Mouse (Mus musculus) heart, postnatal 0 days (tissue): ENCODE results near the gene Ptprc. TPM values are rescaled to one million over a fixed set of nuclear protein-coding genes. Genes with fewer than 3 reads are reported as not detected.

Experiments
- ATAC-seq: fragments of 200-750 bp; cut with Nextera tagmentation; 2 replicates; pipeline ENCODE4 v1.8.0; 2017; ENCODE audit warnings: low read depth, moderate number of reproducible peaks, moderate library complexity; ENCODE audit not compliant: insufficient read depth
- DNase-seq: peaks from one replicate; pipeline ENCODE4 v3.0.0-alpha.2; 2016; ENCODE audit warnings: low spot score
- H3K27ac ChIP-seq: fragments of 300-500 bp; sonication (generic); 2 replicates; pipeline ENCODE4 v1.5.1; 2014; ENCODE audit warnings: low read depth, mild to moderate bottlenecking
- H3K27me3 ChIP-seq: fragments of 300-500 bp; sonication (generic); 2 replicates; pipeline ENCODE4 v1.6.1; 2014; ENCODE audit warnings: low read length, mixed read lengths; ENCODE audit not compliant: control insufficient read depth, insufficient read depth
- H3K36me3 ChIP-seq: fragments of 300-500 bp; sonication (generic); replicated peaks from 2 replicates; pipeline ENCODE4 v1.6.1; 2014; ENCODE audit warnings: low read length, mixed read lengths; ENCODE audit not compliant: control insufficient read depth, insufficient read depth
- H3K4me1 ChIP-seq: fragments of 300-500 bp; sonication (generic); 2 replicates; pipeline ENCODE4 v1.6.1; 2014; ENCODE audit warnings: antibody characterized with exemption; ENCODE audit not compliant: control insufficient read depth, insufficient read depth
- H3K4me2 ChIP-seq: fragments of 300-500 bp; sonication (generic); 2 replicates; pipeline ENCODE4 v1.6.1; 2014; ENCODE audit warnings: low read depth, mild to moderate bottlenecking, low read length, moderate library complexity
- H3K4me3 ChIP-seq: fragments of 300-500 bp; sonication (generic); 2 replicates; pipeline ENCODE4 v1.5.1; 2014; ENCODE audit warnings: low read depth, low read length
- H3K9ac ChIP-seq: fragments of 300-500 bp; sonication (generic); replicated peaks from 2 replicates; pipeline ENCODE4 v1.6.1; 2014; ENCODE audit warnings: low read depth, low read length, mixed read lengths
- H3K9me3 ChIP-seq: fragments of 300-500 bp; sonication (generic); replicated peaks from 2 replicates; pipeline ENCODE4 v1.6.1; 2016; ENCODE audit warnings: low read length; ENCODE audit not compliant: control insufficient read depth
- CTCF ChIP-seq: IDR thresholded peaks from 2 replicates; pipeline ENCODE4 v1.5.1; 2016; ENCODE audit warnings: antibody characterized with exemption, control low read depth, low read depth
- EP300 ChIP-seq: IDR thresholded peaks from 2 replicates; pipeline ENCODE4 v1.6.1; 2016; ENCODE audit warnings: antibody characterized with exemption, low read depth
- WGBS: fragments of 180-500 bp; shearing (Covaris S2); extraction: QIAGEN DNeasy Blood & Tissue Kit; methylation state at CpG from one replicate; pipeline ENCODE4 v1.1.7; 2014; 5-methylcytosine and 5-hydroxymethylcytosine counted together
- polyA plus RNA-seq: library from polyadenylated mRNA; unstranded; fragments of >200 nt; fragmentation: Nextera tagmentation; extraction: Ambion mirVana; gene quantifications from 2 replicates; pipeline ENCODE4 v1.2.1, GENCODE M21; 2015
- total RNA-seq: library from RNA; depleted of rRNA; stranded (reverse); fragments of >200 nt; gene quantifications from 2 replicates; pipeline ENCODE4 v1.2.3, GENCODE M21; 2014; ENCODE audit warnings: low replicate concordance

Gene Ptprc
- total and polyA plus RNA-seq, 2 experiments from 2014 or later = 1.2 to 2.3 TPM

DNA sequence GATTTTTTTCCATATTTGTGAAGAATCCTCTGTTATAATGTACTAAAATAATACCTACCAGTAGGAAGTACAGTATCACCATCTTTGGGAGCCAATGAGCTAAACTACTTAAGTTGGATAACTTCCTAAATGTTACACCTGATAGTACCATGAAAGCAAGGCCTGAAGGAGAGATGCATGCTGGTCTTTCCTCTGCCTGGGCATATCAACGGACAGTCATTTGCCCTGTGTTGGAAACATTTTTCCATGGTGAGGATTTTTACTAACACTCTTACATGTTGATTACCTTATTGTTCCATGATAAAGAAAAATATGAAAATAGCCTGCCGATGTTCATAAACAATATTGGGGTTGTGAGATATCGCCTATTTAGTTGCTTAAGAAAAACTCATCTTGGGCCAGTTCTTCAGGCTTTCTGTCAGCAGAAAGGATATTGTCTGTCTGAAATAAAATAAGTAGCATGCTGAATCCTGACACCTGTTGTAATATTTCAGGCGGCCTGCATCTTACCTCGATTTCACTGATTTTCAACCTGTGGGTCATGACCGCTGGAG lies 38.4 kb downstream of the Ptprc start:
- no peak overlapping the region for H3K27ac ChIP-seq

DNA sequence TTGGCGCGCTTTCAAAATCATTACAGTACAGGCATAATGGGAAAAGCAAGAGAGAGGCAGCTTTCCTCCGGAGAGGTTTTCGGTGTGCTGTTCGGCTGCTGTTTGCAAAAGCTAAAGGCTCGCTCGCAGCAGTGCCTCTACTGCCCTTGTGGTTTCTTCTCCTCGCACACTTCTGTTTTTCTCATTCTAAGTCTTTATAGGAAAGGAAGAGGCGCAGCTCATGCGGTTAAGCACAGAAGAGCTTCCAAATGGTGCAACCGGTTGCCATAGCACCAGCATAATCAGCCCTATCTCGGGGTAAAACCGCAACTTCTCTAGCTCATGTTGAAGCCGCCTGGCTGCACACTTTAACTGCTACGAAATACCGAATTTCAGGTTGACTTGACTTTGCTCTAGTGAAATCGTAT lies 39.1 kb downstream of the Ptprc start:
- H3K4me1 ChIP-seq = 0 out of 2 replicates have a peak, but pooled peaks cover 3% of the 10 kb centered on the region
- no peak for ATAC-seq
- no peaks in the 10 kb centered on the region for H3K27me3 ChIP-seq
- H3K9me3 ChIP-seq = no peaks in the 10 kb centered on the region
- no peak for DNase-seq
- peak overlapping the region; percentile 20; the same call in 1 of the 2 replicates for H3K4me3 ChIP-seq
- no peak for TF ChIP-seq EP300
- no peak overlapping the region for H3K9ac ChIP-seq
- peak overlapping the region; percentile 48 for H3K4me2 ChIP-seq
- 43% methylated on average over 17 of the region's 17 CpGs for WGBS
- H3K36me3 ChIP-seq = no peaks in the 10 kb centered on the region
- H3K27ac ChIP-seq = peak overlapping the region; percentile 22; the same call in 1 of the 2 replicates

More for the DNA sequence above, 38.4 kb downstream of the Ptprc start:
- Histone ChIP-seq H3K4me3 (no peak overlapping the region), H3K9ac (no peak overlapping the region), H3K27me3 (no peaks in the 10 kb centered on the region), H3K4me2 (no peak overlapping the region), H3K36me3 (no peaks in the 10 kb centered on the region), H3K4me1 (0 out of 2 replicates have a peak, but pooled peaks cover 3% of the 10 kb centered on the region), H3K9me3 (no peaks in the 10 kb centered on the region)
- TF ChIP-seq EP300 (no peak), CTCF (no peak)
- 89% methylated on average over 6 of the region's 6 CpGs for WGBS
- DNase-seq (no peak), ATAC-seq (no peak)

GRCm38 (mm10) chr1:138135637-138136372 lies 39.7 kb downstream of the Ptprc start:
- WGBS = 74% methylated on average over 9 of the region's 9 CpGs
- ATAC-seq = no peak
- H3K36me3 ChIP-seq = no peaks in the 10 kb centered on the region

GRCm38 (mm10) chr1:138135117-138135516 lies 40.4 kb downstream of the Ptprc start:
- H3K9ac ChIP-seq = no peak overlapping the region
- no peak overlapping the region; the same call in 1 of the 2 replicates for H3K27ac ChIP-seq
- no peak for ATAC-seq
- H3K9me3 ChIP-seq = no peaks in the 10 kb centered on the region
- H3K36me3 ChIP-seq = no peaks in the 10 kb centered on the region
- H3K4me2 ChIP-seq = no peak overlapping the region
- H3K4me3 ChIP-seq = no peak overlapping the region
- no peaks in the 10 kb centered on the region for H3K27me3 ChIP-seq
- TF ChIP-seq EP300 (no peak), CTCF (no peak)
- DNase-seq = no peak
- H3K4me1 ChIP-seq = 0 out of 2 replicates have a peak, but pooled peaks cover 3% of the 10 kb centered on the region

More at GRCm38 (mm10) chr1:138135637-138136372, 39.7 kb downstream of the Ptprc start:
- H3K4me3 ChIP-seq = peak overlapping the region; percentile 20; the same call in 1 of the 2 replicates
- H3K9ac ChIP-seq = no peak overlapping the region
- 0 out of 2 replicates have a peak, but pooled peaks cover 3% of the 10 kb centered on the region for H3K4me1 ChIP-seq
- no peaks in the 10 kb centered on the region for H3K27me3 ChIP-seq
- H3K9me3 ChIP-seq = no peaks in the 10 kb centered on the region
- H3K4me2 ChIP-seq = peak overlapping the region; percentile 48
- peak overlapping the region; percentile 22; the same call in 1 of the 2 replicates for H3K27ac ChIP-seq
- no peak for DNase-seq
- TF ChIP-seq CTCF = no peak
- TF ChIP-seq EP300 = no peak

GRCm38 (mm10) chr1:138134324-138134723 lies 41.2 kb downstream of the Ptprc start:
- no peak for DNase-seq
- Histone ChIP-seq H3K36me3 (no peaks in the 10 kb centered on the region), H3K27ac (no peak overlapping the region), H3K9me3 (no peaks in the 10 kb centered on the region), H3K9ac (no peak overlapping the region), H3K4me3 (no peak overlapping the region), H3K27me3 (no peaks in the 10 kb centered on the region), H3K4me2 (no peak overlapping the region), H3K4me1 (0 out of 2 replicates have a peak, but pooled peaks cover 3% of the 10 kb centered on the region)
- WGBS = 64% methylated on average over 6 of the region's 6 CpGs
- TF ChIP-seq CTCF (no peak), EP300 (no peak)
- ATAC-seq = no peak
